Mouse (Mus musculus): ENCODE results near the gene Gm609. TPM values are rescaled to one million over a fixed set of nuclear protein-coding genes. Genes with fewer than 3 reads are reported as not detected.

Gene Gm609
- total RNA-seq, 2 experiments from 2014 or later = not detected

Other genes starting within 250 kb of the Gm609 start
- gene Cd200, start 83.9 kb downstream of the Gm609 start, total RNA-seq (2021) = 10 to 100 TPM; 29.9 to 40.0 TPM
- not detected for gene Gm17783, start 39.1 kb upstream of the Gm609 start, total RNA-seq (2021)
- gene Slc9c1, start 42.3 kb upstream of the Gm609 start, total RNA-seq (2021) = not detected
- gene Gcsam, start 117.4 kb upstream of the Gm609 start, total RNA-seq (2021) = under 1 TPM; 0.57 to 0.74 TPM
- gene BC016579, start 161.1 kb upstream of the Gm609 start, total RNA-seq (2021) = not detected
- not detected for gene Tmprss7, start 200.7 kb upstream of the Gm609 start, total RNA-seq (2021)
- under 1 TPM; 0.44 TPM for gene Tagln3, start 231.6 kb upstream of the Gm609 start, total RNA-seq (2021)
- 10 to 100 TPM; 14.3 to 16.8 TPM for gene Abhd10, start 250.0 kb upstream of the Gm609 start, total RNA-seq (2021)

Measured in gastrocnemius, postnatal 4 days (tissue).